In genomic region chr13:30628195-30629048, GRCm38 (mm10) we compare ENCODE assay signal across 10 mouse cellular contexts. TPM values are rescaled to one million over a fixed set of nuclear protein-coding genes. Genes with fewer than 3 reads are reported as not detected.
DNase-seq lines count a peak whose midpoint lies in the region; ATAC-seq and TF ChIP-seq lines count a peak whose summit lies in the region.
"Had no signal": no experiment of that assay in that cellular context is flagged by ENCODE, and none has a peak within 500 bp of the region (broad histone marks: within the 10 kb centered on the region; RNA-seq: fewer than 3 reads in every experiment).

No protein-coding gene starts in this region.

- peak; percentile 45 for ATAC-seq in hindbrain, embryonic 15.5 days (ENCODE audit: low FRiP score, low read depth)
- peak; percentile 68; the same call in 1 of the 2 replicates for ATAC-seq in midbrain, embryonic 11.5 days (ENCODE audit: low FRiP score)

- in situ Hi-C loops in CH12.LX (cut with MboI; ENCODE audit: low pct_ligation_motif_present, low pct_unique_long_range_greater_than_20kb, low sequenced_read_pairs), result no loop called here

- peak; percentile 76; the same call in 1 of the 2 replicates for TF ChIP-seq EP300 in CH12.LX (IDR thresholded peaks at IDR 0.05; ENCODE audit: low read length)

- no peak for TF ChIP-seq CTCF in CH12.LX (conservative IDR thresholded peaks at IDR 0.05 in 1 of 2, IDR thresholded peaks at IDR 0.05 in 1 of 2; ENCODE audit: low read depth in 2 of 2, low read length in 2 of 2)
- TF ChIP-seq CTCF in thymus, adult 2 months (IDR thresholded peaks at IDR 0.05; ENCODE audit: borderline replicate concordance, control insufficient read depth, extremely low read depth, insufficient read depth, low read length, poor library complexity), result no peak

- H3K9me3 ChIP-seq in CH12.LX (replicated peaks; ENCODE audit: low read length), result no peaks in the 10 kb centered on the region
- no peaks in the 10 kb centered on the region for H3K9me3 ChIP-seq in hindbrain, embryonic 15.5 days
- H3K9me3 ChIP-seq in midbrain, embryonic 11.5 days (ENCODE audit: control insufficient read depth, low read length), result no peaks in the 10 kb centered on the region
- H3K9me3 ChIP-seq: limb, embryonic 12.5 days had no signal

- TF ChIP-seq RAD21 in CH12.LX (IDR thresholded peaks at IDR 0.05; ENCODE audit: low read depth, low read length), result no peak; the same call in 1 of the 2 replicates

- TF ChIP-seq POLR2A in CH12.LX (IDR thresholded peaks at IDR 0.05; ENCODE audit: low read depth, low read length), result no peak
- no peak for TF ChIP-seq POLR2A in thymus, adult 2 months (IDR thresholded peaks at IDR 0.05; ENCODE audit: control insufficient read depth, extremely low read depth, insufficient read depth, low read length, poor library complexity)

- dilution Hi-C loops in CH12.LX (cut with MboI; ENCODE audit: extremely low pct_ligation_motif_present, extremely low pct_unique_long_range_greater_than_20kb, low sequenced_read_pairs), result no loop called here

- H3K36me3 ChIP-seq in CH12.LX (replicated peaks in 1 of 2; ENCODE audit: control insufficient read depth in 1 of 2, insufficient read depth in 1 of 2, low read length in 1 of 2), result no peaks in the 10 kb centered on the region
- no peaks in the 10 kb centered on the region for H3K36me3 ChIP-seq in hindbrain, embryonic 15.5 days
- H3K36me3 ChIP-seq in midbrain, embryonic 11.5 days (ENCODE audit: control insufficient read depth, insufficient read depth, low read length), result no peaks in the 10 kb centered on the region
- H3K36me3 ChIP-seq in thymus, adult 2 months (ENCODE audit: control insufficient read depth, insufficient read depth, low read length), result no peaks in the 10 kb centered on the region
- H3K36me3 ChIP-seq: limb, embryonic 12.5 days had no signal

- no peak overlapping the region for H3K4me3 ChIP-seq in CH12.LX (replicated peaks in 1 of 3; ENCODE audit: low read depth in 2 of 3, low read length in 2 of 3, poor library complexity in 1 of 3)
- H3K4me3 ChIP-seq in hindbrain, embryonic 15.5 days, result no peak overlapping the region
- H3K4me3 ChIP-seq in midbrain, embryonic 11.5 days (ENCODE audit: low read depth, low read length), result no peak overlapping the region
- no peak overlapping the region for H3K4me3 ChIP-seq in thymus, adult 2 months (ENCODE audit: control insufficient read depth, insufficient read depth, low read length)
- H3K4me3 ChIP-seq: limb, embryonic 12.5 days had no signal

- WGBS in hindbrain, embryonic 15.5 days, result 36% methylated on average over 8 of the region's 8 CpGs
- 43% methylated on average over 8 of the region's 8 CpGs for WGBS in midbrain, embryonic 11.5 days
- WGBS in thymus, adult 2 months, result 90% methylated on average over 8 of the region's 8 CpGs

- peak overlapping the region; percentile 59; the same call in 1 of the 2 replicates for H3K4me2 ChIP-seq in CH12.LX (ENCODE audit: insufficient read depth, low read depth, poor library complexity, severe bottlenecking)
- H3K4me2 ChIP-seq in hindbrain, embryonic 15.5 days, result no peak overlapping the region
- no peak overlapping the region for H3K4me2 ChIP-seq in midbrain, embryonic 11.5 days
- H3K4me2 ChIP-seq: limb, embryonic 12.5 days had no signal

- peak overlapping the region; percentile 86 for H3K27ac ChIP-seq in CH12.LX (ENCODE audit: insufficient read depth, low read depth)
- H3K27ac ChIP-seq in hindbrain, embryonic 15.5 days (replicated peaks), result no peak overlapping the region
- no peak overlapping the region for H3K27ac ChIP-seq in midbrain, embryonic 11.5 days (ENCODE audit: low read depth, low read length)
- no peak overlapping the region for H3K27ac ChIP-seq in thymus, adult 2 months (ENCODE audit: control insufficient read depth, insufficient read depth, low read length)
- H3K27ac ChIP-seq: limb, embryonic 12.5 days; macrophage had no signal

- no peaks in the 10 kb centered on the region for H3K27me3 ChIP-seq in CH12.LX (replicated peaks)
- no peaks in the 10 kb centered on the region for H3K27me3 ChIP-seq in hindbrain, embryonic 15.5 days
- no peaks in the 10 kb centered on the region for H3K27me3 ChIP-seq in midbrain, embryonic 11.5 days (ENCODE audit: control insufficient read depth, insufficient read depth, low read length)
- H3K27me3 ChIP-seq in thymus, adult 2 months (ENCODE audit: control insufficient read depth, insufficient read depth, low read length), result no peaks in the 10 kb centered on the region
- H3K27me3 ChIP-seq: limb, embryonic 12.5 days had no signal

- peak; percentile 63 for DNase-seq in CH12.LX (ENCODE audit: extremely low read depth)
- DNase-seq in Muller cell, postnatal 12 days (ENCODE audit: inconsistent ontology term), result peak; percentile 31
- no peak for DNase-seq in midbrain, embryonic 11.5 days (ENCODE audit: low spot score, missing footprints)
- no peak for DNase-seq in testis, postnatal 10 days (ENCODE audit: low spot score)
- no peak for DNase-seq in gastrocnemius, adult 8-10 months (ENCODE audit: low spot score in 2 of 2)
- no peak for DNase-seq in thymus, adult 2 months
- DNase-seq: thymus, postnatal 4 days had no signal

- peaks cover 15 to 81% of the 10 kb centered on the region in 2 experiments for H3K4me1 ChIP-seq in CH12.LX (ENCODE audit: control insufficient read depth in 1 of 2, insufficient read depth in 2 of 2)
- no peaks in the 10 kb centered on the region for H3K4me1 ChIP-seq in hindbrain, embryonic 15.5 days (replicated peaks)
- no peaks in the 10 kb centered on the region for H3K4me1 ChIP-seq in midbrain, embryonic 11.5 days (ENCODE audit: control insufficient read depth, insufficient read depth, low read length)
- H3K4me1 ChIP-seq in thymus, adult 2 months (replicated peaks; ENCODE audit: control insufficient read depth, insufficient read depth, low read length), result peaks cover 19% of the 10 kb centered on the region
- H3K4me1 ChIP-seq: limb, embryonic 12.5 days had no signal

- H3K79me2 ChIP-seq in CH12.LX (replicated peaks; ENCODE audit: control insufficient read depth, extremely low read depth, insufficient read depth, poor library complexity, severe bottlenecking), result no peaks in the 10 kb centered on the region; the same call in 1 of the 2 replicates

- no peak overlapping the region for H3K9ac ChIP-seq in CH12.LX (ENCODE audit: insufficient read depth, low read depth)
- no peak overlapping the region for H3K9ac ChIP-seq in hindbrain, embryonic 15.5 days
- no peak overlapping the region for H3K9ac ChIP-seq in midbrain, embryonic 11.5 days (ENCODE audit: low read length)
- H3K9ac ChIP-seq: limb, embryonic 12.5 days had no signal

TF ChIP-seq in CH12.LX, 34 proteins besides CTCF, POLR2A, EP300 and RAD21 (continues in another document):
- TF ChIP-seq MYC (IDR thresholded peaks at IDR 0.05; ENCODE audit: low read depth, low read length) (peak; percentile 55; the same call in 1 of the 2 replicates), IRF4 (IDR thresholded peaks at IDR 0.05; ENCODE audit: low read depth, low read length) (peak; percentile 34), CHD1 (IDR thresholded peaks at IDR 0.05; ENCODE audit: low read depth, low read length) (peak; percentile 80; the same call in 1 of the 2 replicates), TCF12 (IDR thresholded peaks at IDR 0.05; ENCODE audit: low read depth, low read length) (peak; percentile 17; the same call in 1 of the 2 replicates), HCFC1 (IDR thresholded peaks at IDR 0.05; ENCODE audit: low read depth, low read length) (0 out of 2 replicates have a peak, but pooled peaks have one; percentile 18), ETS1 (conservative IDR thresholded peaks at IDR 0.05; ENCODE audit: low read depth, low read length) (peak; percentile 50), JUND (conservative IDR thresholded peaks at IDR 0.05; ENCODE audit: low read depth, low read length) (no peak; the same call in none of the 2 replicates), JUN (IDR thresholded peaks at IDR 0.05; ENCODE audit: insufficient read depth, low read depth, low read length) (peak; percentile 12), PAX5 (IDR thresholded peaks at IDR 0.05; ENCODE audit: low read length) (no peak), CHD2 (IDR thresholded peaks at IDR 0.05; ENCODE audit: low read length) (0 out of 2 replicates have a peak, but pooled peaks have one; percentile 26), GABPA (IDR thresholded peaks at IDR 0.05; ENCODE audit: insufficient replicate concordance, low read depth, low read length) (no peak), RCOR1 (conservative IDR thresholded peaks at IDR 0.05; ENCODE audit: low read depth, low read length) (peak; percentile 60; the same call in 1 of the 2 replicates), MAFK (IDR thresholded peaks at IDR 0.05; ENCODE audit: insufficient replicate concordance, low read length) (0 out of 2 replicates have a peak, but pooled peaks have one; percentile 18), NRF1 (IDR thresholded peaks at IDR 0.05; ENCODE audit: low read depth, low read length) (no peak), POLR2AphosphoS2 (IDR thresholded peaks at IDR 0.05; ENCODE audit: low read depth, low read length) (no peak), TBP (conservative IDR thresholded peaks at IDR 0.05; ENCODE audit: low read depth, low read length) (0 out of 2 replicates have a peak, but pooled peaks have one; percentile 51), ZKSCAN1 (IDR thresholded peaks at IDR 0.05; ENCODE audit: borderline replicate concordance, low read depth, low read length) (no peak), UBTF (IDR thresholded peaks at IDR 0.05; ENCODE audit: low read depth, low read length) (0 out of 2 replicates have a peak, but pooled peaks have one; percentile 57), SIN3A (IDR thresholded peaks at IDR 0.05; ENCODE audit: low read length) (peak; percentile 78), NELFE (IDR thresholded peaks at IDR 0.05; ENCODE audit: low read depth, low read length) (no peak), BHLHE40 (IDR thresholded peaks at IDR 0.05; ENCODE audit: low read depth, low read length) (peak; percentile 47), MAX (IDR thresholded peaks at IDR 0.05; ENCODE audit: low read length) (no peak), ZMIZ1 (IDR thresholded peaks at IDR 0.05; ENCODE audit: low read depth, low read length) (no peak), MEF2A (IDR thresholded peaks at IDR 0.05; ENCODE audit: borderline replicate concordance, low read depth, low read length) (peak; percentile 77), ELF1 (IDR thresholded peaks at IDR 0.05; ENCODE audit: low read depth, low read length) (no peak), MXI1 (IDR thresholded peaks at IDR 0.05; ENCODE audit: low read depth, low read length) (peak; percentile 76; the same call in 1 of the 2 replicates)

RNA-seq across cellular contexts. Expression of gene Dusp22, which starts 31.4 kb away (rescaled TPM):
- total RNA-seq in CH12.LX (2012; rRNA removed), result 22.5 and 25.5 TPM in 2 replicates
- 28.7 and 29.8 TPM in 2 replicates for total RNA-seq in CH12.LX (2014; rRNA removed)
- polyA plus RNA-seq in CH12.LX (2012; ENCODE audit: insufficient read length, low read depth), result 18.0 and 18.5 TPM in 2 replicates
- 30.4 and 32.1 TPM in 2 replicates for polyA plus RNA-seq in hindbrain, embryonic 15.5 days (2015; fragmentation: Nextera tagmentation; extraction: Ambion mirVana)
- 15.6 and 16.2 TPM in 2 replicates for polyA plus RNA-seq in midbrain, embryonic 11.5 days (2014; fragmentation: Nextera tagmentation; extraction: Ambion mirVana)
- total RNA-seq in gastrocnemius, adult 8-10 months (2022), result 10 to 100 TPM; 39.2 to 50.4 (median 43.9) TPM
- polyA plus RNA-seq in thymus, adult 2 months (2012; rRNA removed), result 10.6 and 11.1 TPM in 2 replicates

Comparison
In these comparisons a context has a peak if more than half of its experiments do, and no peak if none do; other contexts are left out.
1. DNase-seq: peak in CH12.LX (single experiment) and Muller cell, postnatal 12 days (single experiment); none in midbrain, embryonic 11.5 days (single experiment), testis, postnatal 10 days (single experiment), gastrocnemius, adult 8-10 months (0 of 2) and thymus, adult 2 months (single experiment).